Mouse (Mus musculus) lung, postnatal 4 days (tissue): ENCODE data around the gene Neurl4.

Experiments used
- DNase-seq, 2 experiments: peaks; one replicate each; pipeline ENCODE4 v3.0.0; 2021

Gene Neurl4

DNA sequence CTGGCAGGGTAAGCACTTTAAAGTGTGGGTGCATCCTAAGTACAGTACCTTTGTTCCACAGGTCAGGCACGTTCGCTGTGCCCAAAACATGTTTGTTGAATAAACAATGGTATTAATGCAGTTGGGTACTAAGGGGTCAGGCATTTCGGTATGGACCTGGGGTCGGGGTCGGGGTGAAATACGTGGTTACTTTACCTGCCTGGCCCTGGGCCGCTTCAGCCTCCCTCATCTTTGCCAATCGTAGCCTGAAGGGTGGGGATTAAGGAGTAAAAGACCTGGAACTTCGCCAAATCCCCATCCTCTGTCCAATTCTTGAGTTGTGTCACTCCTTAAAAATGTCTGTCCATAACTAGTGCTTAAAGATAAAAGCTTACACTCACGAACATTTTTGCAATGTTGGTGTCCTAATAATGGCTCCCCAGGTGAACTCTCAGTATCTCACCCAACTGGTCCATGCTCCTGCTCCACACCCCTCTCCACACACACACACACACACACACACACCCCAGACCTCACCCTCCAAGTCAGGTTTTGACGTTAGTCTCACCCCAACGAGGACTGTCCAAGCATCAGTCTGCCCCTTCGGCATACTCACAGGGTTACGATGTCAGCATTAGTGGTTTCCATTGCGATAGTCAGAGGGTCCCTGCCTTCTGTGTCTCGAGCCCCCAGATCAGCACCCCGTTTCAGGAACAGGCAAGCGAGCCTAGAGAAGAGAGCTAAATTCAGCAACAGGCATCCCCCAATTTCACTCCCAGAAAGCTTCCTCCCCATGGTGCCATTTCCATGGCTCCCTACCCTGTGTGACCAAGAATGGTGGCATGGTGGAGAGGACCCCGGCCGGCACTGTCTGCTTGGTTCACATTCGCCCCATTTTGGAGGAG, 18.8 kb upstream of the Neurl4 start:
- DNase-seq, result no peak

DNA sequence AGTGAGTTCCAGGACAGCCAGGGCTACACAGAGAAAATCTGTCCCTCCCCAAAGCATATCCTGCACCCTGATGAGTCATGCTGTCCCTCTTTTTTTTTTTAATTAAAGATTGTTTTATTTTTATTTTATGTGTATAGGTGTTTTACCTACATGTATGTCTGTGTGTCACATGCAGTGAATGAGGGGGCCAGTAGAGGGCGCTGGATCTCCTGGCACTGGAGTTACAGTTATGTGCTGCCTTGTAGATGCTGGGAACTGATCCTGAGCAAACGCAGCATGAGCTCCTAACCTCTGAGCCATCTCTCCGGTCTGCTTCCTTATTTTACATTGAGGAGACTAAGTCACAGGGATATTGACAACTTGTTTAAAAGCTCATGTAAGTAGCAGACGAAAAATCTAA, 17.8 kb upstream of the Neurl4 start:
- peak in 1 of 2 experiments; percentile 49 for DNase-seq

DNA sequence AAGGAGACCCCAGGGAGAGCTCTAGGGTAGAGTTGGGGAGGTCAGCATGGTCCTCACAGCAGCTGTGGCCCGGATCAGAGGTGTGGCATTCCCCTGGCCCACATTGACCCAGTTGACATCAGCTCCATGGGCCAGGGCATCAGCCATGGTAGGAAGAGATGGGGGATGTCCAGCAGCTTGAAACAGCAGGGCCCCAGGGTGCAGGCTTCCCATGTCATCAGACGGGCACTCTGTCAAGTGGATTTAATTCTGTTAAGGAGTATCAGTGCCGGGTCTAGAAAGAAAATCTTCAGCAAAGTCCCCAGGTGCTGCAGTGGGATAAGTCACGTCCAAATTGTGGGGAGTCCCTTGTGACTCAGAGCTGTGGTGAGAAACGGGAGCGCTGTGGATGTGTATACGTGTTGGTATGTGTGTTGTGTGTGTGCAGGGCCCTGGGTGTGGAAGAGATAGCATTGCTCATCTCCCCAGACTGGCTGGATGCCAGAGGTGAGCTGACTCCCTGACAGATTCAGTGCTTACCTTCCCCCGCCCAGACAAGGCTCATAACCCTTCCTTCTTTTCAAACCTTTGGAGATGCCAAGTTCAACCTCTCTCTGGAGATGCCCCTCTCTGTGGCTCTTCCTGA, 17.2 kb upstream of the Neurl4 start:
- DNase-seq, result no peak

DNA sequence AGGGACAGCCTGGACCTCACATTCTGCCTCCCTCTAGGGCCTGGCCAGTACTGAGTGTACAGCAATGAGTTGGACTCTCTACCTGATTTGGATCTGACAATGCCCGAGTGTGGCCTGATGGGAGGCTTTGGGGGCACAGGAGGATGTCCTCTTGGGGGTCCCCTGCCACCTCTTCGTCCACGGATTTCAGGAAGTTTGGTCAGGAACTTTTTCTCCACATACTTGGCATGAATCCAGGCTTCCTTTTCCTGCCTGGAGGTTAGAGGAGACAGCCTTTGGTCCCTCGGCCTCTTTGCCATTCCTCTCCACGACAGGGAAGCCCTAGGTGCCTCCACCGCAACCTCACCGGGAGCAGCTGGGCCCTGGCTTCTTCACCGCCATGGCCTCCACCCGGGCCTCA, 16.6 kb upstream of the Neurl4 start:
- DNase-seq, result peak in 1 of 2 experiments; percentile 28

DNA sequence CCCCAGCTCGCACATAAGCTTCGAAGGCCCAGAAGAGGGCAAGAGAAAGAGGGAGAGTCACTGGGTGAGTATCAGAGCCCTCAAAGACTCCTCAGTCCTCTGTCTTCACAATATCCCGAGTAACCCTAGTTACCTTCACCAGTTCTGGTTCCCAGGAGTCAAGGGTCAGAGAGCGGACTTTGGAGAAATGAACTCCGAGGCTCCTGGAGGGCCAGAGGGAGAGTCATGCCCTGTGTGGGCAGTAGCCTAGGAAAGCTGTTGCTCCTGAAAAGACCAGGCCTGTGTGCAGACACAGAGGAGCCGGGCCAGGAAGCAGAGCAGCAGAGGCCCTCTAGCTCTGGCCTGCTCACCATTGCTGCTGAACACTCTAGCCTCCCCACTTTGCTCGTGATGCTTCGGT, 16.2 kb upstream of the Neurl4 start:
- DNase-seq, result no peak

DNA sequence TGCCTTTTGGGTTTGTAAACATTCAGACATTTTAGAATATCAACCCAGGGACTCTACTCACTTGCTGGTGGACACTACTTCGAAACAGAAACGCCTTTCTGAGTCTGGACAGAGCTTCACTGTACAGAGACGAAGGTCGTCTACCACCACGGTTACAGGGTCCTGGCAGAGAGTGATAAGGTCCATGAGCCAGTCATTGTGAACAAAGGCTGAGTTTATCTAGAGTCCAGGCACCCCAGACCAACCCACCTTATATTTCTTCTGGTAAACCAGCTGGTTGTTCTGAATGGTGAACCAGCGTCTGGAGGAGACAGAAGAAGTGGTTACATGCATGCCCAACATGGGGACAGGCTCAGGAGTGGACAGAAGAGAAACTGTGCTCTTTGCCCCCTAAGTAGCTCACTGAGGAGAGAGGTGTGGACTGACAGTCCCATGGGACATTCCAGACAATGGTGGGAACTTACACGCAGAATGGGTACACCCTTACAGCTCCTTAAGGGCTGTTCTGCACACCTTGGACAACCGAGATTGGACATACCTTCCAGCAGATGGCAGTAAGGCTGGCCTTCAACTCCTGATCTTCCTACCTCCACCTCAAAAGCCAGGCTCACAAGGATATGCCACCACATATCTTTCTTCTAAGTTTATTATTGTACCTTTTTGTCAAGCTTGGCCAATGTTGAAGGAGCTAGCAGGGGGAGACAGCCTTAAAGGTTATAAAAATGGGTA, 13.8 kb upstream of the Neurl4 start:
- DNase-seq, result peak in 1 of 2 experiments; percentile 52

DNA sequence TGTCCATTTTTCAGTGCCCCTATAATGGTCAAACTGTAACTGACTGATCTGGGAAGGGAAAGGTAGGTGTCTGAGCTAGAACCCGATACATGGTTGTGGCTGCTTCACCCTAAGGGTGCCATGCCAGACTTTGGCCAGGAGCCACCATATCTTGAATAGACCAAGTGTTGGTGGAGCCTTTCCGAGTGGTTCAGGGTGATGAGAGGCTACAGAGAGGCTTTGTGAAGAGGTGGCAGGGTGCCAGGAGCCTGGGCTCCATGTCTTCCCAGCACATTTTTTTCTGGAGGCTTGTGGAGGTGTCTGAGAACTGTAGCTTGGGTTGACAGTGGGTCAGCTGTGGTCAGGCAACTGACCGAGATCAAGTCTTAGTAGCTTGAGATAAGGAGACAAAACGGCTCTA, 9.4 kb upstream of the Neurl4 start:
- DNase-seq, result peak; percentile 50 to 65

DNA sequence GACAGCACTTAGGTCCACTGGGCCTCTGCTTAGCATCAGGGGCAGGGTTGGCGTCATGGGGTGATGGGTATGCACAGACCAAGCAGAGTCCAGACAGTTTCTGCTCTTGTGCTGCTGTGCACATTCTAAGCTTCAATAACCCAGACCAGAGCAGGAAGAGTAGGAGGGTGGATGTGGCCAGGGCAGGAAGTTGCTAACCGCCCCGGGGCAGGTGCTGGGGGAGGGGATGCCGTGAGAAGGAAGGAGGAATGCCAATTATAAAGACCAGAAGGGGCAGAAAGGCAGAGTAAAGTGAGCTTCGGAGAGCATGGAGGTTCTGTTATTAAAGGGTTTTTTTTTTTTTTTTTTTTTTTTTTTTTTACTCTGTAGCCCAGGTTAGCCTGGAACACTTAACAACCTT, 6.2 kb upstream of the Neurl4 start:
- DNase-seq, result peak; percentile 54 to 58

DNA sequence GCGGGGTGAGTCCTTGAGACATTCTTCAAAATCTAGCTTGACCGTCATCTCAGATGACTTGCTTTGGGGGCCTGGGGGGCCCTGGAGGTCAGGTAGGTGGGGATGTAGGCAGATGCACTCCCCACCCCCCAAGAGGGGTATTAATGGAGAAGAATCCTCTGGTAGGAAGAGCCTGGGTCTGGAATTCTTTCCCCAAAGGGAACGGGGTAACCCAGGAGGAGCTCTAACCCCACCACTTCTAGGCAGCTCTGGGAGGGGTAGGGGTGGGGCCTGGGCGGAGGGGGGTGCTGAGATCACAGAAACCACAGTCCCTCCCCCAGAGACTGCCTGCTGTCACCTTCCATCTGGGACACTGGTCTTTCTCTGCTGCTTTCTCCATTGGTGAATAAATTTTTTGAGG, 5.6 kb upstream of the Neurl4 start, which contains the start of gene Acap1:
Gene Acap1 (minus strand): TSS at position 249 of the 400 bp plus-strand sequence.
- peak in 1 of 2 experiments; percentile 19 for DNase-seq

DNA sequence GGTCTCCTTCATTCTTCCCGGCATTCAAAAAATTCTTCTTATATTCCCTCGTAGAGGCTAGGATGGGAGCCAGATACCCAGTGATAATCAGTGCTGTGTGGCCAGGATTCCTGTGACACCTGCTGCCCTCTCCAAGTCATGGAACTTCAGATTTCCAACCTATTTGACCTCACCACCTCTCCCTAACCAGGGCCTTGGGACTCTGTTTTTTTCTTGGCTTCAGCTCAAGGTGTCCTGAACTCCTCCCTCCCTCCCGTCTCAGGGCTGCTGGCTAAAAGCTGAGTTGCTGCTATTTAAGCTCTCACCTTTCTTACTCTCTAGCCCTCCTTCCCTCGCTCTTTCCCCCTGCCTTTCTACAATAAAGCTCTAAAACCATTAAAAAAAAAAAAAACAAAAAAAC, 1.0 kb upstream of the Neurl4 start:
- DNase-seq, result no peak

DNA sequence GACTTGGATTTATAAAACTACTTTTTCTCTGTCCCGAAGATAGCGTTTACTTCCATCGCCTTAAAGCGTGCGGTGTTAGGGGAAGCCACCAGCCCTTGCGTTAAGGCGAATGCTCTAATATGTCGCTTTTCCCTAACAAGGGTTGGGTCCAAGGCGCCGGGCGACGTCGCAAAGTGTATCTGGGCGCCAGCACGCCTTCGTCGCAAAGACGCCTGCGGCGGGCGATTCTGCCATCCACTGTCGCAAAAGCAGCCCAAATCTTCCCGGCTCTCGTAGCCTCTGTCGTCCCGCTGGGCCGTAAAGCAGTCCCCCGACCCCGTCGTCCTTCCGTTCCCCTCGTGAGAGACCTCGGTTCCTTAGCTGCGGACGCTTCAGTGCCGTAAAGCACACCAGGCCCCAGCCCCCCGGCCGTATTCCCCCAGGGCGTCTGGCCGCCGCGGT, 554 bp downstream of the Neurl4 start:
- DNase-seq, result peak; percentile 94 to 98

DNA sequence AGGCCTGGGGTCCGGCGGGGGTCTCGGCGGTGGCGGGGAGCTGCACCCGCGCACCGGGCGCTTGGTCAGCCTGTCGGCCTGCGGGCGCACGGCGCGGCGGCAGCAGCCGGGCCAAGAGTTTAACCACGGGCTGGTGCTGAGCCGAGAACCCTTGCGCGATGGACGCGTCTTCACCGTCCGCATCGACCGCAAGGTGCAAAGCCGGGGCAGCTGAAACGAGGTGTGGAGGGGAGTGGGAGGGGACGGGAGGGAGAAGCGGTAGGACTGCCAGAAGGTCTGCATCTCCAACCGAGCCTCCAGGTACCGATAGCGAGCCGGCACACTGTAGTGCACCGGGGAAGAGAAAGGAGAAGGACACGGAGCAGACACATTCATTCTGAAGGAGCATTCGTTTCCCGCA, 1.1 kb downstream of the Neurl4 start:
- peak in 1 of 2 experiments; percentile 36 for DNase-seq

DNA sequence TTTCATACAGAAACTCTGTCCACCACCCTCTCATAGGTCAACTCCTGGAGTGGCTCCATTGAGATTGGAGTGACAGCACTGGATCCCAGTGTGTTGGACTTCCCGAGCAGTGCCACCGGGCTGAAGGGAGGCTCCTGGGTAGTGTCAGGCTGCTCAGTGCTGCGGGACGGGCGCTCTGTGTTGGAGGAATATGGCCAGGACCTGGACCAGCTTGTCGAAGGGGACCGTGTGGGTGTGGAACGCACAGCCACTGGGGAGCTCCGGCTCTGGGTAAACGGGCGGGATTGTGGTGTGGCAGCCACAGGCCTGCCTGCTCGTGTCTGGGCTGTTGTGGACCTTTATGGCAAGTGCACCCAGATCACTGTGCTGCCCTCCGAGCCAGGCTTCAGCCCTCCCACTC, 2.1 kb downstream of the Neurl4 start:
- DNase-seq, result no peak

DNA sequence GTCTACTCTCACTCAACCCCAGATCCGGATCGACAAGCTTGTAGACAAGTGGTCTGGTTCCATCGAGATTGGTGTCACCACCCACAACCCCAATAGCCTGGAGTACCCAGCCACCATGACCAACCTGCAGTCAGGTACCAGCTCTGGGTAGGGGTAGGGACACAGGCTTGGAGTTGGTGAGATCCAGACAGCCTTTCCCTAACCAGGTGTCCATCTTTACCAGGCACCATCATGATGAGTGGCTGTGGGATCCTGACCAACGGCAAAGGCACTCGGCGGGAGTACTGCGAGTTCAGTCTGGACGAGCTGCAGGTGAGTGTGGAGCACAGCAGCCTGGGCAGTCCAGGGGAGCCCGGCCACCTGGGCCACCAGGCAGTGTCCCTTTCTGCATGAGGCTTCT, 3.4 kb downstream of the Neurl4 start:
- DNase-seq, result peak in 1 of 2 experiments; percentile 26

DNA sequence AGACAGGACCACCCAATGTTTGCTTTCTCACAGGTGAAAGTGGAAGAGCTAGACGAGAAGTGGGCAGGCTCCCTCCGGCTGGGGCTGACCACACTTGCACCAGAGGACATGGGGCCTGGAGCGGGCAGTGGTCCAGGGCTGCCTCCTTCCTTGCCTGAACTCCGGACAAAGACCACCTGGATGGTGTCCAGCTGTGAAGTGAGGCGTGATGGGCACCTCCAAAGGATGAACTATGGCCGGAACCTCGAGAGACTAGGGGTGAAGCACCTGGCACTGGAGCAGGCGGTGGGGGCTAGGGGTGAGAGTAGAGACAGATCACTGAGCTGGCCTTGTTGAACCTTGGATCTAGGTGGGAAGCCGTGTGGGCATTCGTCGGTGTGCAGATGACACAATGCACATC, 7.8 kb downstream of the Neurl4 start:
- DNase-seq, result no peak

DNA sequence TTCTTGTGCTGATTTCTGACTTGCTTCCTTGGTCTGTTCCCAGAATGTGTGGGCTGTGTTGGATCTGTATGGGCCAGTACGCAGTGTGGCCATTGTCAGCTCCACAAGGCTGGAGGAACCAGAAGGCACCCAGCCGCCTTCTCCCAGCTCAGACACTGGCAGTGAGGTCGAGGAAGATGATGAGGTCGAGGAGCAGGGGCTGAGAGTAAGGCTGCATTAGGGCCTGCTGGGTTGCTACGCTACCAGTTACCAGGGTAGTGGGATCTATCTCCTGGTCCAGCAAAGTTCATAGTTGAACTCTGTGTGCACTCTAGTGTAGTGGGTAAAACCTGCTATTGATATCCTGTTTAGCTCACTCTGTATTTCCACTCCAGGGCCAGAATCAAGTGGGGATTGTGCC, 8.3 kb downstream of the Neurl4 start:
- no peak for DNase-seq

DNA sequence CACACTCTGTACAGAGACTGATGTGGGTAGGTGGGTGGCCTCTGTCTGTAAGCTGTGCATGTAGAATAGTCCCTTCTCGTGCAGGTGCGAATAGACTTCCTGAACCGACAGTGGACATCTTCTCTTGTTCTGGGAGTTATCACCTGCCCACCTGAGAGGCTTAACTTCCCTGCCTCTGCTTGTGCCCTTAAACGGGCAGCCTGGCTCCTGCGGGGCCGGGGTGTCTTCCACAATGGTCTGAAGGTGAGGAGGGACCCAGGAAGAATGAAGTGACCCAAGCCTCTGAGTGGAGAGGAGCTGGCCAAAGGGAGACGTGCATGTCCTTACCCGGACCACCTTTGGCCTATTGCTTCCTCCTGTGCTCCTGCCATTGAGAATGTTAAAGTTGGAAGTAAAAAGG, 9.3 kb downstream of the Neurl4 start:
- DNase-seq, result no peak

DNA sequence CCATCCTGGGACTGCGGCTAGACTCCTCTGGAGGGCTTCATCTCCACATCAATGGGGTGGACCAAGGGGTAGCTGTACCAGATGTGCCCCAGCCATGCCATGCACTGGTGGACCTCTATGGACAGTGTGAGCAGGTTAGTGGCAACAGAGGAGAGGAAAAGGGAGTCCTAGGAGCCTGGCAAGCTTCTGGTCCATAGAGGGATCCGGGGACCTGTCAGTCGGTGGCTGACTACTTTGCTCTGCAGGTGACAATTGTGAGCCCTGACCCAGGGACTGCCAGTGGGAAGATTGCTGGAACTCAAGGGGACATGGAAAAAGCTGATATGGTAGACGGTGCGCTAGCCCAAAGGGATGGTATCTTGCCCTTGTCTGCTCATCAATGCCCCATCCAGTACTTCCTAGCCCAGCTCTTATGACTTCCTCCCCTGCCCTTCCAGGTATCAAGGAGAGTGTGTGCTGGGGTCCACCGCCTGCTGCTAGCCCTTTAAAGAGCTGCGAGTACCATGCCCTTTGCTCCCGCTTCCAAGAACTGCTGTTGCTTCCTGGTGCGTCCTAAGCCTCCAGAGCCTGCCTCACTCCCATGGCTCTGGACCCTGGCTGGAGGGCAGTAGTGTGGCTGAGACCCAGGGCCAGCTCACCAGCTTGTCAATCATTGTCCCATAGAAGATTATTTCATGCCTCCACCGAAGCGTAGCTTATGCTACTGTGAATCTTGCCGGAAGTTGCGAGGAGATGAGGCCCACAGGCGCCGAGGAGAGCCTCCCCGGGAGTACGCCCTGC, 10.1 kb downstream of the Neurl4 start:
- no peak for DNase-seq

DNA sequence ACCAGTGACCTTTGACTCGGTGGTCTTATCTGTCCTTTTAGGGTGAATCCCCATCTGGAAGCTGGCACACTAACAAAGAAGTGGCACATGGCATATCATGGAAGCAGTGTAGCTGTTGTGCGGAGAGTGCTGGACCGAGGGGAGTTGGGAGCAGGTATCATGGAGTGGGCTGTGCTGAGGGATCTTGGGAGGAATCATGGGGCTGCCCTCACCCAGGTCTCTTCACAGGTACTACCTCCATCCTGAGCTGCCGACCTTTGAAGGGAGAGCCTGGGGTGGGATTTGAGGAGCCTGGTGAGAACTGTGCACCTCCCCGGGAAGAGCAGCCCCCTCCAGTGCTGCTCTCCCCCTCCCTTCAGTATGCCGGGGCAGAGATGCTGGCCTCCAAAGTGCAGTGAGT, 10.8 kb downstream of the Neurl4 start:
- DNase-seq, result no peak

DNA sequence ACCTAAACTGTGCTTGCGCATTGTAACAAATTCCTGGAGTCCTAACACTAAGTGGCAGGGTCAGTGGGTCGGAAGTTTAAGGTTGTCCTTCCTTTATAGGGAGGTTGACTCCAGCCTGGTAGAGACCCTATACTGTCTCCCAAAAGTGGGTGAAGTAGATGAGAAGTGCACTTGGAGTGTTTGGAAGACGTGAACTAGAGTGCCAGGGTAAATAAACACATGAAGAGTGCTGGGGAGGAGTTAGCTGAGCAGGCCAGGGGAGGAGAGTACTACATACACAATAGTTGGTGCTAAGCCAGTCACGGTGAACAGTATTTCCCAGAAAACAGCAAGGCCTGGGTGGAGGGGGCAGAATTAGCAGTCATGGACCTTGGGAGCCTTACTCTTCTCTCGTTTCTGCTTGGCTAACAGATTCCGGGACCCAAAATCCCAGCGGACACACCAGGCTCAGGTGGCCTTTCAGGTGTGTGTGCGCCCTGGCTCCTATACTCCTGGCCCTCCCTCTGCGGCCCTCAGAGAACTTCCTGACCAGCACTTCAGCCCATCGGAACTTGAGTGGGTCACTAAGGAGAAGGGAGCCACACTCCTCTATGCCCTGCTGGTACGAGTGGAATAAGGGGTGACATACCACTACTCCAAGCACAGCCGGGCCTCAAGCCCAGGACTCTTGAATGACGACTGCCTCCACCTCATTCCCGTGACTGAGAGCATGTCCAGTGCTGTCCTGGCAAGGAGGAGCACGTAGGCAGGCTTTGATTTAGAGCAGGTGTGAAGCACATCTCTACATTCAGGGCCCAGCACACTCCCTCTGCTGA, 12.1 kb downstream of the Neurl4 start:
- peak; percentile 43 to 82 for DNase-seq

DNA sequence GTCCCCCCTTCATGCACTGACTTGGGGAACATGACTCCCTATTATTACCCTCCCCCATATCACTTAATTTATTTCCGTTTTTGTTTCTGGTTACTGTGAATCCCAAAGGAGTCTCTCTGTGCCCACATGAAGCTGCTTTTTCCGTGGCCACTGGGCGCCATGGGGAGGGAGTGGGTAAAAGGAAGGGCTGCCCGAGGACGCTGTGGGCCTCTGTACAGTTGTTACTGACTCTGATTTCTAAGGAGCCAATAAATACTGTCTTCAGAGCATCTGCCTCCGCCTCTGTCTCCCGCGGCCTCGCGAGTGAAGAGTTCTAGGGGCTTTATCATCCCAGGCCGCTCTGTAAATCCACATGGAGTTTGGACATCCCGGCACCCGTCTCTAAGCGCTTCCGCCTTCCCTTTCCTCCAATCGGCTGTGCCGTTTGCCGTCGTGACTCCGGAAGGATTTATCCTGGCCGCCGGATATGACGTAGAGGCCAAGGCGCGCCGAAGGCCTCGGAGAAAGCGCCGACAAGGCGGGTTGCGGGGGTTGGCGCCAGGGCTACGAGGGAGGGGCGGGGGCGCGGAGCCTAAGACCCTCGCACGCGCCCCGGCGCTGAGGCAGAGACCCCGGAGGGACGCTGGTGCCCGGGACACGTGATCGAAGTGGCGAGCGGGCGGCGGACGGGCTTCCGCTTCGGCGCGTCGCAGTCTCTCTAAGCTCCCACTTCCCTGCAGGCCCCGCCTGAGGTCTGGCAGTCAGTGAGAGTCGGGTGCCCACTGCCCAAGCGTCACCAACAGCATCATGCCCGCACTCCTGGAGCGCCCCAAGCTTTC, 12.9 kb downstream of the Neurl4 start, which contains the start of gene Gps2:
Gene Gps2 (plus strand): TSS at position 335 of the 818 bp plus-strand sequence.
- peak; percentile 93 to 94 for DNase-seq
